Mouse (Mus musculus) ZHBTc4 (cell line): ENCODE data around the gene Hoxd13.

Source experiments
- DNase-seq: peaks from one replicate; pipeline ENCODE4 v3.0.0-alpha.2; 2011; ENCODE audit warnings: low read depth, low spot score

Hoxd13 gene

GRCm38 (mm10) chr2:74680561-74681398, 12.7 kb downstream of the Hoxd13 start:
- DNase-seq: peak; percentile 56

- peak; percentile 80 for DNase-seq
Measured at GRCm38 (mm10) chr2:74681594-74682531, 13.8 kb downstream of the Hoxd13 start.

DNA sequence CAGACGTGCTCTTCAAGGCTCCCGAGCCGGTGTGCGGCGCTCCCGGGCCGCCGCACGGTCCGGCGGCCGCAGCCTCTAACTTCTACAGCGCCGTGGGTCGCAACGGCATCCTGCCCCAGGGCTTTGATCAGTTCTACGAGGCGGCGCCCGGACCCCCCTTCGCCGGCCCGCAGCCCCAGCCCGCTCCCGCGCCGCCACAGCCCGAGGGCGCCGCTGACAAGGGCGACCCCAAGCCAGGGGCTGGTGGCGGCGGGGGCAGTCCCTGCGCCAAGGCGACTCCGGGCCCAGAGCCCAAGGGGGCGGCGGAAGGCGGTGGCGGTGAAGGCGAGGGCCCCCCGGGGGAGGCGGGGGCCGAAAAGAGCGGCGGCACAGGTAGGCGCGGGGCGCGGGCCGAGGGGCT, 14.7 kb downstream of the Hoxd13 start:
- DNase-seq: peak; percentile 47

- peak; percentile 71 for DNase-seq
Measured at GRCm38 (mm10) chr2:74683471-74683951, 15.4 kb downstream of the Hoxd13 start.

GRCm38 (mm10) chr2:74684106-74684505, 16.0 kb downstream of the Hoxd13 start:
- no peak for DNase-seq

DNA sequence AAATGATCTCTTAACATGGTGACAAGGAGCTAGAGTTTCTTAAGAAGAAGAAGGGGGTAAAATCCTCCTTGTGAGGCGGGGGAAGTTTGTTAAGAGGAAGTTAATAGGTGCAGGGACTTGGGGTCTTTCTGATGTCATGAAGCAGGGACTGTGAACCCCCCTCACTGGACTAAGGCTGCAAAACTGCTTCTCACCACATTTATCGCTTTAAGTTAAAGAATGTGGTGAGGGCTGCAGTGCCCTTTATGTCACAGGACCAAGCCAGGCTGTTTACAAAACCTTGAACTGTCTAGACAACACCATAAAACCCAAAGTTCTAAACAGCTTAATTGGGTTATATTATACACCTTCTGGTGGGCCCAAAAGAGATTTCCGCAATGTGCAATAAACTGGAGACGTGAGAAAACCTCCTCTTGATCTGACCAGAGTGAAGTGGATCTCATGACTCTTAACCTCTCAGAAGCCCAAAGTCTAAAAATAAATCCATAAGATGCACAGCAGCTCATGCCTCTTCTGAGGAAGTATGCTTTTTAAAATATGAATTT, 17.0 kb downstream of the Hoxd13 start:
- no peak for DNase-seq

DNA sequence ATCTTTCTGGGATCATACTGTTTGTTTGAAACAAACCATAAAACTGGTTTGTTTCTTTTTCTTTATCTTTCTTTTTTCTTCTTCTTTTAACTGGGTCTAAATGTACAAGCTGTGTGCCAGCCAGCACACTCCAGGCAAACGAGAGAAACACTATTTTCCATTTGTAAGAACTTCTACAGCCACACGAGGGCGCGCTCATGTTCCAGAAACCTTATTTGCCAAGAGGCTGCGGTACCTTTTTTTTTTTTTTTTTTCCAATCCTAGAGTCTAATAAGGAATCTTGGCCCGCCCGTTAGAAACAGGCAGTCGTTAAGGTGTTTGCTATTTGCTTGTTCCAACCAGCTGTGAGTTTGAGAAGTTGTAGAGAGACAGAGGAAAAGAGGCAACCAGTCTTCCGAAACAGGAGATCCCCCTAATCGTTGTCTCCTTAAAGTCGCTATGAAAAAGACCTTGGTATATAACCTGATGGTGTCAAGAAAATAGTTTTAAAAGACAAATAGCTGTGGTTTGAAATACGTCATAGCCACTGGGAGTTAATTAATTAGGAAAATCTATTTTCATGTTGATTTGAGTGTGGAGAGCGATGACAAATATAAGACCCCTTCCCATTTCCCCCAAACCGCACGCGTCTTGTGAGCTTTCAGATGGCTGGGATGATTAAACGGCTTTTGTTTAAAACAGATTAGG, 18.3 kb downstream of the Hoxd13 start:
- peak; percentile 90 for DNase-seq

- peak; percentile 35 for DNase-seq
Measured at GRCm38 (mm10) chr2:74686988-74687697, 19.0 kb downstream of the Hoxd13 start.

DNA sequence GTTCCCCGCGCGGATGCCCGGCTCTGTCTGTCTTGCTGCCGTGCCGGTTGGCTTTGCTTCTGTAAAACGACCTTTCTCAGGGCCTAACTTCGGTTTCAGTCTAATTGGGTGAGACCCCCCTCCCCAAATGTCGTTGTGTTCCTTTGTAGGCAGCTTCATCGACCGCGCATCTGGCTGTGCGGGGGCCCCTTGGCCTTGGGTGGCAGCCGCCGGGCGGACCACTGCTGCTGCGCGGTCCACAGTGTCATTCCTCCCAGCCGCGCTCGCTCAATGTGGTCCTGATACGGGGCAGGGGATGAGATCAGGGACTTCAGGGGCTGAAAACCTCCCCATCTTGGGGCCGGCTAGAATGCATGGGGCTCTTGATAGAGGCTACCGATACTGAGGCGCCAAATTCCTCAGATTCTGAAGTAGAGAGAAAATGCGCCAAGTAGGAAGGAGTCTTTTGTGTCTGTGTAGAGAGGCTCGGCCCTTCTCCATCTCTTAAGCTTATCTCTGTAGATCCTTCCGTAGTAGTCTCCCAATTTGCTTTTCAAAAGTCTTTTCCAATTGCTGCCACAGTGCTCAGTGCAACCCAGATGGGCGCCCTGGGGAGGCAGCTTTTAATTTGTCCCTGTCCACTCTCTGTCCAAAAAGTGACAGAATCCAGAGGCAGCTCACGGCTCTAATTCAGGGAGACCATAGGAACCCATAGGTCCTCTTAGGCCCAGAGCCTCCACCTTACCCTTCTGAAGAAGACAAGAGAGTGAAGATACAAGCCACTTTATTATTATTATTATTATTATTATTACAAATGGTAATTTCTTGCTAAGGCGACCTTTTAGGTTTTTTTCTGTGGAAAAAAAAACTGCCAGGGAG, 19.8 kb downstream of the Hoxd13 start:
- DNase-seq: peak; percentile 51

GRCm38 (mm10) chr2:74688795-74689573, 20.9 kb downstream of the Hoxd13 start:
- DNase-seq: no peak

GRCm38 (mm10) chr2:74689574-74690337, 21.6 kb downstream of the Hoxd13 start:
- DNase-seq: peak; percentile 41

- DNase-seq: no peak
Measured at GRCm38 (mm10) chr2:74690338-74690716, 22.2 kb downstream of the Hoxd13 start.

DNA sequence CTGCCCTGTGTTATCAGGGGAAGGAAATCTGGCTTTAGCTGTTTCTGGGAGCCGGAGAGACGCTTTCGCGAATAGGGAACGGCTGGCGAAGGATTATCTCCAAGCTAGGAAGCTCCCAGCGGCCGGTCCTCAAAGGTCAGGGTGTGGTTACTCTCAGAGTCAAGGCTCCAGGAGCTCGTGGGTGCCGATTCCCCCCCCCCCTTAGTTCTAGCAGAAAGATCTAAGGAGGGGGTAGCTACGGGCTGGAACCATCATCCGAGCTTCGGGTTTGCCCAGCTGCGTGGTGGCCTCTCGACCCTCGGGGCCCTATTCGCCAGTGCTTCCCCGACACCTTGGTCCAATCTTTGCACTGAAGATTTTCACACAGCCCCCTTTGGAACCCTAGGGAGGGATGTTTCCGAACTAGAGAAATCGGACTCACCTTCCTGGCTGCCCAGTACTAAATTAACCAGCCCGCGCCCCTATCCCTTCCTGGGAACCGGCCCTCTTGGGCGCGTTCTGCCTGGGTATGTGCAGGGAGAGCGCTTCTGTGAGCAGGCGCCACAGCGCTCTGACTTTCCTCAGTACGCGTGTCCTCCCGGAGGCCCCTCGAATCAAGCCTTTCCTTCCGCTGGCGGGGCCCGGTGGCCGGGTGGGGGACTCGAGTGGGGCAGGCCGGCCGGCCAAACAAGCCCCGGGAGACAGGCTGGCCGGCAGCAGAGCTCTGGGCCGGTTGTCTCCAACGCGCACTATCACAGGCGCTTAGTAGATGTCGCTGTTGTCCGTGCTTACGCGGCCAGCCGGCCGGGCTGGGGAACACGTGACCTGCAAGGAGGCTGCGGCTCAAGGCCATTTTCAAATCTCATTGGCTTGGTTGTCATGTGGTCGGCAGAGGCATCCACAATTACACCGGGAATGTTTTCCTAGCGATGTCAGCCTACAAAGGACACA, 23.2 kb downstream of the Hoxd13 start, which contains the start of gene Hoxd10:
Hoxd10 (plus strand) TSS at position 903 of the 930 bp plus-strand sequence.
- peak; percentile 94 for DNase-seq

DNA sequence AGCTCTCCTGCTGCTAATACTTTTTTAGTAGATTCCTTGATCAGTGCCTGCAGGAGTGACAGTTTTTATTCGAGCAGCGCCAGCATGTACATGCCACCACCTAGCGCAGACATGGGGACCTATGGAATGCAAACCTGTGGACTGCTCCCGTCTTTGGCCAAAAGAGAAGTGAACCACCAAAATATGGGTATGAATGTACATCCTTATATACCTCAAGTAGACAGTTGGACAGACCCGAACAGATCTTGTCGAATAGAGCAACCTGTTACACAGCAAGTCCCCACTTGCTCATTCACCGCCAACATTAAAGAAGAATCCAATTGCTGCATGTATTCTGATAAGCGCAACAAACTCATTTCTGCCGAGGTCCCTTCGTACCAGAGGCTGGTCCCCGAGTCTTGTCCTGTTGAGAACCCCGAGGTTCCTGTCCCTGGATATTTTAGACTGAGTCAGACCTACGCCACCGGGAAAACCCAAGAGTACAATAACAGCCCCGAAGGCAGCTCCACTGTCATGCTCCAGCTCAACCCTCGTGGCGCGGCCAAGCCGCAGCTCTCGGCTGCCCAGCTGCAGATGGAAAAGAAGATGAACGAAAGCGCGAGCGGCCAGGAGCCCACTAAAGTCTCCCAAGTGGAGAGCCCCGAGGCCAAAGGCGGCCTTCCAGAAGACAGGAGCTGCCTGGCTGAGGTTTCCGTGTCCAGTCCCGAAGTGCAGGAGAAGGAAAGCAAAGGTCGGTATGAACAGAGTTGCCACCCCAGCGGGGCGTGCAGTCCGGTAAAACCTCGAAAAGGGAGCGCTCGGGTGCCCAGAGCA, 24.1 kb downstream of the Hoxd13 start:
- peak; percentile 45 for DNase-seq

- DNase-seq: peak; percentile 38
Measured at GRCm38 (mm10) chr2:74692808-74693431, 24.8 kb downstream of the Hoxd13 start.

DNA sequence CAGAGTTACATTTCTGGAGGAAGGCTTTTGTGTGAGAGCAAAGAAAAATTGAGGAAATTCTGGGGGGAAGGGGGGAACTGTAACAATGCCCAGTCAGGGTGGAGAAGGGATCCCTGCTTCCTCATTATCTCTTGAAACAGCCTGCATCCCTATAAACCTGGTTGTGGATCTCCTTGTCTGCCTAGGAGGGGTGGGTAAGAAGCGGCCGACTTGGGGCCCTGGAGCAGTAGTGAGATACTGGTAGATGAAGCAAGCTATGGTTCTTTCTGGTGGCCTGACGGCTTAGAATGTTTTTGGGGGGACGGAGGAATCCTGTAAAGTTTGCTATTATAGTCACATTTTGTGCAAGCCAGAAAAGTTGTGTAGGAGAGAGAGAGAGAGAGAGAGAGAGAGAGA, 25.3 kb downstream of the Hoxd13 start:
- no peak for DNase-seq
